Mouse (Mus musculus): ENCODE results near the gene 1810055G02Rik. TPM values are rescaled to one million over a fixed set of nuclear protein-coding genes. Genes with fewer than 3 reads are reported as not detected.

The 1810055G02Rik gene
- polyA plus RNA-seq, 1 experiment from 2014 or later: 38.6 TPM

Other genes starting within 250 kb of the 1810055G02Rik start
- gene Ppp6r3, start 132.5 kb upstream of the 1810055G02Rik start, polyA plus RNA-seq (2014; fragmentation: Nextera tagmentation; extraction: Ambion mirVana): 44.8 and 81.1 TPM in 2 replicates
- 7.7 and 10.1 TPM in 2 replicates for gene Lrp5, start 21.7 kb upstream of the 1810055G02Rik start, polyA plus RNA-seq (2014; fragmentation: Nextera tagmentation; extraction: Ambion mirVana)
- 20.2 and 41.7 TPM in 2 replicates for gene Kmt5b, start 59.1 kb downstream of the 1810055G02Rik start, polyA plus RNA-seq (2014; fragmentation: Nextera tagmentation; extraction: Ambion mirVana)
- gene Chka, start 143.5 kb downstream of the 1810055G02Rik start, polyA plus RNA-seq (2014; fragmentation: Nextera tagmentation; extraction: Ambion mirVana): 46.8 and 62.6 TPM in 2 replicates
- 26.2 and 35.0 TPM in 2 replicates for gene Tcirg1, start 198.8 kb downstream of the 1810055G02Rik start, polyA plus RNA-seq (2014; fragmentation: Nextera tagmentation; extraction: Ambion mirVana)
- gene Ndufs8, start 204.5 kb downstream of the 1810055G02Rik start, polyA plus RNA-seq (2014; fragmentation: Nextera tagmentation; extraction: Ambion mirVana): 397 and 412 TPM in 2 replicates
- gene Aldh3b1, start 221.5 kb downstream of the 1810055G02Rik start, polyA plus RNA-seq (2014; fragmentation: Nextera tagmentation; extraction: Ambion mirVana): 2.8 and 3.0 TPM in 2 replicates
- 7.0 and 12.4 TPM in 2 replicates for gene Unc93b1, start 226.9 kb downstream of the 1810055G02Rik start, polyA plus RNA-seq (2014; fragmentation: Nextera tagmentation; extraction: Ambion mirVana)